Mouse (Mus musculus) CH12.LX (cell line): Measurements from ENCODE around the gene Yaf2. TPM values are rescaled to one million over a fixed set of nuclear protein-coding genes. Genes with fewer than 3 reads are reported as not detected.
"Not testable (repeated sequence)": the region's sequence is repeated elsewhere in the genome, so short reads cannot be mapped to it uniquely, and the experiment has no call there.

Source experiments
- DNase-seq: peaks from one replicate; pipeline ENCODE4 v3.0.0-alpha.2; 2013; ENCODE audit errors: extremely low read depth
- H3K27ac ChIP-seq: 2 replicates; pipeline ENCODE4 v1.5.1; 2012; ENCODE audit warnings: low read depth, mild to moderate bottlenecking, control low read depth, moderate library complexity; ENCODE audit not compliant: insufficient read depth
- H3K27me3 ChIP-seq: replicated peaks from 2 replicates; pipeline ENCODE3; 2012; ENCODE audit warnings: inconsistent platforms
- H3K36me3 ChIP-seq, 2 experiments: replicated peaks in 1 of 2; 2 replicates each; pipeline versions ENCODE3 to v1.6.1; 2012; ENCODE audit warnings: inconsistent platforms in 1 of 2, low read length in 1 of 2, mild to moderate bottlenecking in 1 of 2, mixed read lengths in 1 of 2, moderate library complexity in 1 of 2; ENCODE audit not compliant: control insufficient read depth in 1 of 2, insufficient read depth in 1 of 2
- H3K4me1 ChIP-seq, 2 experiments: 2 replicates each; pipeline ENCODE4 v1.6.1; 2012; ENCODE audit warnings: inconsistent platforms in 1 of 2, moderate library complexity in 1 of 2; ENCODE audit not compliant: insufficient read depth in 2 of 2, control insufficient read depth in 1 of 2
- H3K4me2 ChIP-seq: 2 replicates; pipeline ENCODE4 v1.6.1; 2012; ENCODE audit warnings: low read depth, mild to moderate bottlenecking, control low read depth; ENCODE audit not compliant: poor library complexity, insufficient read depth, severe bottlenecking
- H3K4me3 ChIP-seq, 3 experiments: fragments of 150-350 bp in 1 of 3; sonication (generic) in 1 of 3; replicated peaks in 1 of 3; 2 replicates each; pipeline versions ENCODE3 to v1.5.1; 2011 to 2012; ENCODE audit warnings: low read depth in 2 of 3, low read length in 2 of 3, mild to moderate bottlenecking in 2 of 3, moderate library complexity in 2 of 3, control low read depth in 1 of 3, improper control_type of control experiment in 1 of 3, inconsistent platforms in 1 of 3, mixed read lengths in 1 of 3; ENCODE audit not compliant: poor library complexity in 1 of 3
- H3K79me2 ChIP-seq: replicated peaks from 2 replicates; pipeline ENCODE4 v1.6.1; 2012; ENCODE audit warnings: mild to moderate bottlenecking, moderate library complexity; ENCODE audit not compliant: control insufficient read depth, poor library complexity, insufficient read depth, severe bottlenecking; ENCODE audit errors: extremely low read depth
- H3K9ac ChIP-seq: 2 replicates; pipeline ENCODE4 v1.6.1; 2012; ENCODE audit warnings: low read depth, mild to moderate bottlenecking, control low read depth, moderate library complexity; ENCODE audit not compliant: insufficient read depth
- H3K9me3 ChIP-seq: replicated peaks from 2 replicates; pipeline ENCODE3; 2012; ENCODE audit warnings: low read length, inconsistent platforms, mixed read lengths
- CHD1 ChIP-seq: IDR thresholded peaks from 2 replicates; pipeline ENCODE4 v1.6.1; 2012; ENCODE audit warnings: low read depth, low read length, improper control_type of control experiment, inconsistent platforms
- CTCF ChIP-seq, 2 experiments: IDR thresholded peaks in 1 of 2; conservative IDR thresholded peaks in 1 of 2; 2 replicates each; pipeline ENCODE4 v1.5.1; 2011 to 2012; ENCODE audit warnings: low read depth in 2 of 2, low read length in 2 of 2, improper control_type of control experiment in 1 of 2, inconsistent platforms in 1 of 2, mild to moderate bottlenecking in 1 of 2, moderate library complexity in 1 of 2
- ELF1 ChIP-seq: IDR thresholded peaks from 2 replicates; pipeline ENCODE4 v1.6.1; 2014; ENCODE audit warnings: low read depth, mild to moderate bottlenecking, inconsistent platforms, low read length, improper control_type of control experiment
- ETS1 ChIP-seq: conservative IDR thresholded peaks from 2 replicates; pipeline ENCODE4 v1.6.1; 2012; ENCODE audit warnings: low read depth, mild to moderate bottlenecking, inconsistent platforms, low read length, improper control_type of control experiment, moderate library complexity
- GABPA ChIP-seq: IDR thresholded peaks from 2 replicates; pipeline ENCODE4 v1.6.1; 2012; ENCODE audit warnings: low read depth, low read length, improper control_type of control experiment, inconsistent platforms; ENCODE audit not compliant: insufficient replicate concordance
- HCFC1 ChIP-seq: IDR thresholded peaks from 2 replicates; pipeline ENCODE4 v1.6.1; 2012; ENCODE audit warnings: low read depth, mild to moderate bottlenecking, inconsistent platforms, low read length, improper control_type of control experiment
- JUN ChIP-seq: IDR thresholded peaks from 2 replicates; pipeline ENCODE4 v1.6.1; 2011; ENCODE audit warnings: low read depth, mild to moderate bottlenecking, low read length, improper control_type of control experiment, moderate library complexity; ENCODE audit not compliant: insufficient read depth
- MAFK ChIP-seq: IDR thresholded peaks from 2 replicates; pipeline ENCODE4 v1.6.1; 2011; ENCODE audit warnings: low read length, improper control_type of control experiment; ENCODE audit not compliant: insufficient replicate concordance
- MEF2A ChIP-seq: IDR thresholded peaks from 2 replicates; pipeline ENCODE4 v1.6.1; 2014; ENCODE audit warnings: low read depth, mild to moderate bottlenecking, inconsistent platforms, low read length, improper control_type of control experiment, borderline replicate concordance
- MXI1 ChIP-seq: IDR thresholded peaks from 2 replicates; pipeline ENCODE4 v1.6.1; 2011; ENCODE audit warnings: mild to moderate bottlenecking, low read depth, low read length, improper control_type of control experiment
- MYC ChIP-seq: IDR thresholded peaks from 2 replicates; pipeline ENCODE4 v1.6.1; 2011; ENCODE audit warnings: low read depth, mild to moderate bottlenecking, improper control_type of control experiment, low read length
- NRF1 ChIP-seq: IDR thresholded peaks from 2 replicates; pipeline ENCODE4 v1.6.1; 2014; ENCODE audit warnings: low read depth, mild to moderate bottlenecking, inconsistent platforms, low read length, improper control_type of control experiment, moderate library complexity
- RCOR1 ChIP-seq: conservative IDR thresholded peaks from 2 replicates; pipeline ENCODE4 v1.6.1; 2012; ENCODE audit warnings: low read depth, mild to moderate bottlenecking, inconsistent platforms, low read length, improper control_type of control experiment
- SIN3A ChIP-seq: IDR thresholded peaks from 2 replicates; pipeline ENCODE4 v1.6.1; 2012; ENCODE audit warnings: low read length, improper control_type of control experiment, inconsistent platforms
- TBP ChIP-seq: conservative IDR thresholded peaks from 2 replicates; pipeline ENCODE4 v1.6.1; 2011; ENCODE audit warnings: low read depth, low read length, improper control_type of control experiment
- USF1 ChIP-seq: IDR thresholded peaks from 2 replicates; pipeline ENCODE4 v1.6.1; 2014; ENCODE audit warnings: low read depth, mild to moderate bottlenecking, inconsistent platforms, low read length, improper control_type of control experiment
- USF2 ChIP-seq: conservative IDR thresholded peaks from 2 replicates; pipeline ENCODE4 v1.6.1; 2011; ENCODE audit warnings: low read depth, low read length, improper control_type of control experiment
- dilution Hi-C: fragments of 300-500 bp; cut with MboI; formaldehyde crosslinking; loops from 2 replicates; pipeline ENCODE4 v1.14.3; 2020; ENCODE audit warnings: low sequenced_read_pairs; ENCODE audit not compliant: extremely low pct_unique_long_range_greater_than_20kb, extremely low pct_ligation_motif_present
- in situ Hi-C: fragments of 300-500 bp; cut with MboI; formaldehyde crosslinking; loops from 3 replicates; pipeline ENCODE4 v1.14.3; 2019; ENCODE audit warnings: low sequenced_read_pairs, low pct_ligation_motif_present, low pct_unique_long_range_greater_than_20kb, mixed read lengths
- polyA plus RNA-seq: library from polyadenylated mRNA; unstranded; fragments of >175 nt; gene quantifications from 2 replicates; pipeline ENCODE4 v1.2.1, GENCODE M21; 2012; ENCODE audit warnings: low read depth; ENCODE audit not compliant: insufficient read length
- total RNA-seq, 2 experiments: library from RNA; depleted of rRNA; stranded (reverse); fragments of 300-350 nt in 1 of 2; fragments of >200 nt in 1 of 2; gene quantifications; 2 replicates each; pipeline ENCODE4 v1.2.3; 2012 to 2014

The Yaf2 gene
- total and polyA plus RNA-seq, 3 experiments = 32.7 to 78.4 (median 46.2) TPM

GRCm38 (mm10) chr15:93318781-93319180, 18.0 kb downstream of the Yaf2 start:
- Histone ChIP-seq H3K9me3 (no peaks in the 10 kb centered on the region), H3K27ac (no peak overlapping the region), H3K4me1 (peaks cover 0 to 2% of the 10 kb centered on the region in 2 experiments; a peak in 1 of 4 replicates), H3K27me3 (no peaks in the 10 kb centered on the region), H3K4me2 (no peak overlapping the region), H3K79me2 (peaks cover 12% of the 10 kb centered on the region), H3K4me3 (no peak overlapping the region), H3K36me3 (peaks cover 10 to 39% of the 10 kb centered on the region in 2 experiments), H3K9ac (no peak overlapping the region)
- no peak for TF ChIP-seq SIN3A
- no peak for TF ChIP-seq TBP
- no peak for TF ChIP-seq RCOR1
- TF ChIP-seq NRF1 = no peak
- TF ChIP-seq USF2 = no peak
- TF ChIP-seq USF1 = no peak
- TF ChIP-seq MEF2A = no peak
- no peak for TF ChIP-seq ELF1
- TF ChIP-seq JUN = no peak
- no peak for TF ChIP-seq MYC
- no peak for TF ChIP-seq ETS1
- no peak for TF ChIP-seq GABPA
- no peak for TF ChIP-seq CTCF (conservative IDR thresholded peaks at IDR 0.05 in 1 of 2, IDR thresholded peaks at IDR 0.05 in 1 of 2; ENCODE audit: low read depth in 2 of 2, low read length in 2 of 2)
- dilution Hi-C loops = no loop called here
- DNase-seq = no peak
- in situ Hi-C loops = no loop called here

- H3K79me2 ChIP-seq, DNase-seq, dilution Hi-C loops, H3K4me1 ChIP-seq, in situ Hi-C loops, H3K27ac ChIP-seq, H3K4me3 ChIP-seq, H3K27me3 ChIP-seq, H3K9ac ChIP-seq, H3K9me3 ChIP-seq, H3K4me2 ChIP-seq: not testable (repeated sequence)
- peaks cover 5 to 49% of the 10 kb centered on the region in 2 experiments for H3K36me3 ChIP-seq
Observed at GRCm38 (mm10) chr15:93310304-93310703, 26.4 kb downstream of the Yaf2 start.

GRCm38 (mm10) chr15:93298197-93298596, 38.5 kb downstream of the Yaf2 start:
- H3K27ac ChIP-seq = no peak overlapping the region
- H3K4me3 ChIP-seq = no peak overlapping the region
- dilution Hi-C loops (no loop called here), in situ Hi-C loops (no loop called here)
- H3K9me3 ChIP-seq = no peaks in the 10 kb centered on the region
- peaks cover 5% of the 10 kb centered on the region; the same call in 1 of the 2 replicates for H3K79me2 ChIP-seq
- H3K27me3 ChIP-seq = no peaks in the 10 kb centered on the region
- H3K4me2 ChIP-seq = no peak overlapping the region
- peaks cover 0 to 28% of the 10 kb centered on the region in 2 experiments; a peak in 2 of 4 replicates for H3K4me1 ChIP-seq
- TF ChIP-seq CHD1 (no peak), TBP (no peak), USF2 (no peak), MXI1 (no peak), USF1 (no peak), HCFC1 (no peak), CTCF (conservative IDR thresholded peaks at IDR 0.05 in 1 of 2, IDR thresholded peaks at IDR 0.05 in 1 of 2; ENCODE audit: low read depth in 2 of 2, low read length in 2 of 2) (no peak), ETS1 (no peak), MAFK (no peak)
- H3K9ac ChIP-seq = no peak overlapping the region
- H3K36me3 ChIP-seq = peaks cover 3 to 44% of the 10 kb centered on the region in 2 experiments
- no peak for DNase-seq
